ENCODE assay signal across 13 mouse cellular contexts in the genomic region with DNA sequence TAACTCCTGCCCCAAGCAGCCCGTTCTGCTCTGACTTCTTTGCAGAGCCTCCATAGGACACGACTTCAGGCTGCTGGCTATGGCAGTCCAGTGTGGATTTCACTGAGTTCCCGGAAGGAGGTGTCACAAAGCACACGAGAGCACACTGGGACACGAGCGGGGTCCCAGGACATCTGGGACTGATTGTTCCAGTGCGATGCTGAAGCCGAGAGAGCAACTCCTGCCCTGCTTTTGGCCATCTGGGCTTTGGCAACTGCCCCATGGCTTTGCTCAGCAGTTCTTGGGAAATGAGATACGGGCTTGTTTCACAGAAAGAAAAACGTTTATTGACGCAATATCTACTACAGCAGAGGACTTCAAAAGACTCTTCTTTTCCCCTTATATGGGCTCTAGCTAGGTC. TPM values are rescaled to one million over a fixed set of nuclear protein-coding genes. Genes with fewer than 3 reads are reported as not detected.
DNase-seq lines count a peak whose midpoint lies in the region; ATAC-seq and TF ChIP-seq lines count a peak whose summit lies in the region.
"Had no signal": no experiment of that assay in that cellular context is flagged by ENCODE, and none has a peak within 500 bp of the region (broad histone marks: within the 10 kb centered on the region; RNA-seq: fewer than 3 reads in every experiment).

No protein-coding gene starts in this region.

- no peaks in the 10 kb centered on the region for H3K9me3 ChIP-seq in embryonic facial prominence, embryonic 15.5 days (replicated peaks)
- H3K9me3 ChIP-seq: heart, embryonic 15.5 days had no signal

- 37% methylated on average over 11 of the region's 11 CpGs for WGBS in embryonic facial prominence, embryonic 15.5 days

- H3K36me3 ChIP-seq in embryonic facial prominence, embryonic 15.5 days: no peaks in the 10 kb centered on the region
- H3K36me3 ChIP-seq: heart, embryonic 15.5 days had no signal

- no peak overlapping the region for H3K9ac ChIP-seq in embryonic facial prominence, embryonic 15.5 days
- H3K9ac ChIP-seq: heart, embryonic 15.5 days had no signal

- intact Hi-C loops in left cerebral cortex, postnatal 4 days (cut with DNase I): loop anchor here (10.0 kb wide), 1 partner anchor 209 kb away; a partner anchor contains a TSS
- intact Hi-C loops in left cerebral cortex, adult 2 months (cut with DNase I): no loop called here
- intact Hi-C loops in left cerebral cortex, postnatal 25 days (cut with DNase I): loop anchor here (10.0 kb wide), 2 partner anchors 209 to 879 kb away; a partner anchor contains a TSS

- no peak for ATAC-seq in embryonic facial prominence, embryonic 15.5 days (ENCODE audit: insufficient number of reproducible peaks, low FRiP score, low TSS enrichment, low read depth)

- no peak for TF ChIP-seq CTCF in left cerebral cortex, adult 2 months (IDR thresholded peaks at IDR 0.05)

- no peak overlapping the region for H3K4me3 ChIP-seq in left cerebral cortex, adult 2 months
- H3K4me3 ChIP-seq in embryonic facial prominence, embryonic 15.5 days (replicated peaks): no peak overlapping the region
- H3K4me3 ChIP-seq: heart, embryonic 15.5 days had no signal

- H3K4me2 ChIP-seq in embryonic facial prominence, embryonic 15.5 days (replicated peaks): no peak overlapping the region
- H3K4me2 ChIP-seq: heart, embryonic 15.5 days; midbrain, embryonic 11.5 days had no signal

- H3K27me3 ChIP-seq in embryonic facial prominence, embryonic 15.5 days: no peaks in the 10 kb centered on the region
- H3K27me3 ChIP-seq: CH12.LX; heart, embryonic 15.5 days had no signal

- DNase-seq in left cerebral cortex, postnatal 4 days: peak; percentile 6
- no peak for DNase-seq in left cerebral cortex, adult 2 months (ENCODE audit: extremely low spot score in 1 of 2, low spot score in 2 of 2)
- peak; percentile 21 for DNase-seq in kidney, adult 9 months
- DNase-seq in ovary, postnatal 36 days (ENCODE audit: low spot score): peak; percentile 35
- no peak for DNase-seq in layer of hippocampus, postnatal 14 days (ENCODE audit: low spot score in 2 of 2)
- no peak for DNase-seq in left cerebral cortex, postnatal 25 days (ENCODE audit: low spot score in 2 of 2)
- DNase-seq in right cerebral cortex, postnatal 4 days: no peak
- DNase-seq: thymus, postnatal 25 days had no signal

- no peak overlapping the region for H3K27ac ChIP-seq in left cerebral cortex, adult 2 months
- H3K27ac ChIP-seq in embryonic facial prominence, embryonic 15.5 days (replicated peaks): peak overlapping the region; percentile 35
- H3K27ac ChIP-seq: heart, embryonic 15.5 days had no signal

- peaks cover 7% of the 10 kb centered on the region; the same call in 1 of the 2 replicates for H3K4me1 ChIP-seq in embryonic facial prominence, embryonic 15.5 days
- H3K4me1 ChIP-seq: heart, embryonic 15.5 days had no signal

RNA-seq across cellular contexts. Expression of a gene that starts 20.3 kb away (rescaled TPM):
- 10 to 100 TPM; 11.9 to 15.9 TPM for total RNA-seq in left cerebral cortex, postnatal 4 days (2021)
- total RNA-seq in left cerebral cortex, adult 2 months (2021): 10 to 100 TPM; 14.4 to 15.6 TPM
- polyA plus RNA-seq in embryonic facial prominence, embryonic 15.5 days (2015; fragmentation: Nextera tagmentation; extraction: Ambion mirVana): 28.0 and 32.9 TPM in 2 replicates
- total RNA-seq in layer of hippocampus, postnatal 14 days (2021): 10 to 100 TPM; 10.4 to 12.6 TPM
- total RNA-seq in left cerebral cortex, postnatal 25 days (2021): 10 to 100 TPM; 12.8 to 13.1 TPM

RNA-seq across cellular contexts. Expression of a gene that starts 20.4 kb away (rescaled TPM):
- total RNA-seq in left cerebral cortex, postnatal 4 days (2021): 10 to 100 TPM; 24.3 to 26.0 TPM
- 10 to 100 TPM; 18.2 to 22.3 TPM for total RNA-seq in left cerebral cortex, adult 2 months (2021)
- 86.0 and 86.5 TPM in 2 replicates for polyA plus RNA-seq in embryonic facial prominence, embryonic 15.5 days (2015; fragmentation: Nextera tagmentation; extraction: Ambion mirVana)
- 10 to 100 TPM; 22.8 to 23.2 TPM for total RNA-seq in layer of hippocampus, postnatal 14 days (2021)
- total RNA-seq in left cerebral cortex, postnatal 25 days (2021): 10 to 100 TPM; 20.8 to 21.8 TPM

RNA-seq across cellular contexts. Expression of a gene that starts 35.8 kb away (rescaled TPM):
- 10 to 100 TPM; 15.4 to 20.9 TPM for total RNA-seq in left cerebral cortex, postnatal 4 days (2021)
- total RNA-seq in left cerebral cortex, adult 2 months (2021): 10 to 100 TPM; 31.3 to 36.5 TPM
- polyA plus RNA-seq in embryonic facial prominence, embryonic 15.5 days (2015; fragmentation: Nextera tagmentation; extraction: Ambion mirVana): 12.4 and 14.4 TPM in 2 replicates
- total RNA-seq in layer of hippocampus, postnatal 14 days (2021): 10 to 100 TPM; 19.3 TPM
- 10 to 100 TPM; 22.3 to 31.7 TPM for total RNA-seq in left cerebral cortex, postnatal 25 days (2021)

RNA-seq across cellular contexts. Expression of a gene that starts 52.4 kb away (rescaled TPM):
- not detected for total RNA-seq in left cerebral cortex, postnatal 4 days (2021)
- total RNA-seq in left cerebral cortex, adult 2 months (2021): not detected
- not detected in 2 replicates for polyA plus RNA-seq in embryonic facial prominence, embryonic 15.5 days (2015; fragmentation: Nextera tagmentation; extraction: Ambion mirVana)
- total RNA-seq in layer of hippocampus, postnatal 14 days (2021): not detected
- total RNA-seq in left cerebral cortex, postnatal 25 days (2021): not detected
- total RNA-seq: left cerebral cortex, postnatal 10 days had no signal
- polyA plus RNA-seq: heart, embryonic 15.5 days; midbrain, embryonic 11.5 days had no signal

Comparison
In these comparisons a context has a peak if more than half of its experiments do, and no peak if none do; other contexts are left out.
1. DNase-seq: peak in left cerebral cortex, postnatal 4 days (single experiment), kidney, adult 9 months (single experiment) and ovary, postnatal 36 days (single experiment); none in left cerebral cortex, adult 2 months (0 of 2), layer of hippocampus, postnatal 14 days (0 of 2), left cerebral cortex, postnatal 25 days (0 of 2) and right cerebral cortex, postnatal 4 days (single experiment).